Mouse (Mus musculus): ENCODE measurements around the gene Gmnn.

The Gmnn gene

GRCm38 (mm10) chr13:24760351-24760870, 1.3 kb downstream of the Gmnn start:
- DNase-seq: no peak

- DNase-seq: no peak
Measured at GRCm38 (mm10) chr13:24759451-24759850, 2.3 kb downstream of the Gmnn start.

GRCm38 (mm10) chr13:24757820-24758564, 3.7 kb downstream of the Gmnn start:
- DNase-seq: no peak

- DNase-seq: no peak
Measured at GRCm38 (mm10) chr13:24756756-24757155, 5.0 kb downstream of the Gmnn start.

GRCm38 (mm10) chr13:24751396-24751795, 10.3 kb downstream of the Gmnn start:
- no peak for DNase-seq

- DNase-seq: no peak
Measured at GRCm38 (mm10) chr13:24750807-24751206, 10.9 kb downstream of the Gmnn start.

- no peak for DNase-seq
Measured at GRCm38 (mm10) chr13:24747823-24748222, 13.9 kb downstream of the Gmnn start.

- no peak for DNase-seq
Measured at GRCm38 (mm10) chr13:24741028-24741427, 20.7 kb downstream of the Gmnn start, which contains the start of gene Armh2. TSS of gene Armh2 (plus strand) at chr13:24741232.

- DNase-seq: no peak
Measured at GRCm38 (mm10) chr13:24735608-24736131, 26.1 kb downstream of the Gmnn start.

- DNase-seq: no peak
Measured at GRCm38 (mm10) chr13:24734502-24734901, 27.2 kb downstream of the Gmnn start.

GRCm38 (mm10) chr13:24729128-24729527, 32.6 kb downstream of the Gmnn start:
- no peak for DNase-seq

GRCm38 (mm10) chr13:24724395-24724759, 37.3 kb downstream of the Gmnn start:
- no peak for DNase-seq

- no peak for DNase-seq
Measured at GRCm38 (mm10) chr13:24723699-24724394, 37.9 kb downstream of the Gmnn start.

GRCm38 (mm10) chr13:24721502-24721901, 40.2 kb downstream of the Gmnn start:
- DNase-seq: no peak

- no peak for DNase-seq
Measured at GRCm38 (mm10) chr13:24717677-24718076, 44.0 kb downstream of the Gmnn start.

GRCm38 (mm10) chr13:24716441-24716840, 45.3 kb downstream of the Gmnn start:
- DNase-seq: no peak

- DNase-seq: no peak
Measured at GRCm38 (mm10) chr13:24715601-24716000, 46.1 kb downstream of the Gmnn start.

- no peak for DNase-seq
Measured at GRCm38 (mm10) chr13:24714360-24714885, 47.3 kb downstream of the Gmnn start.

GRCm38 (mm10) chr13:24713434-24714000, 48.2 kb downstream of the Gmnn start:
- peak; percentile 62 for DNase-seq

- no peak for DNase-seq
Measured at GRCm38 (mm10) chr13:24712581-24713130, 49.1 kb downstream of the Gmnn start.

- DNase-seq: no peak
Measured at GRCm38 (mm10) chr13:24710968-24711367, 50.8 kb downstream of the Gmnn start.

- DNase-seq: peak in 1 of 2 experiments; percentile 54
Measured at GRCm38 (mm10) chr13:24709656-24710396, 51.9 kb downstream of the Gmnn start.

All from thymus, adult 18-20 months (tissue).